Mouse (Mus musculus): ENCODE results near the gene Gnmt. TPM values are rescaled to one million over a fixed set of nuclear protein-coding genes. Genes with fewer than 3 reads are reported as not detected.

Gnmt gene
- polyA plus RNA-seq, 1 experiment from 2014 or later, result 0.33 TPM

- ATAC-seq (ENCODE audit: insufficient number of reproducible peaks, insufficient read depth, low FRiP score, low read depth), result no peak
- H3K4me1 ChIP-seq (ENCODE audit: control insufficient read depth, insufficient read depth, low read length), result no peaks in the 10 kb centered on the region
- 0 out of 2 replicates have a peak, but pooled peaks cover 6% of the 10 kb centered on the region for H3K36me3 ChIP-seq (ENCODE audit: control insufficient read depth, insufficient read depth, low read length)
- H3K4me2 ChIP-seq (replicated peaks; ENCODE audit: low read depth, low read length), result peak overlapping the region; percentile 56
- H3K4me3 ChIP-seq (ENCODE audit: low read depth, low read length), result peak overlapping the region; percentile 65; the same call in 1 of the 2 replicates
- 92% methylated on average over 4 of the region's 4 CpGs for WGBS
- H3K9me3 ChIP-seq (ENCODE audit: control insufficient read depth, low read depth, low read length), result no peaks in the 10 kb centered on the region
- no peaks in the 10 kb centered on the region for H3K27me3 ChIP-seq (ENCODE audit: control insufficient read depth, insufficient read depth, low read length)
- no peak overlapping the region; the same call in 1 of the 2 replicates for H3K27ac ChIP-seq (ENCODE audit: low read length)
- no peak overlapping the region for H3K9ac ChIP-seq (replicated peaks; ENCODE audit: low read depth, low read length)
These were observed 21.6 kb upstream of the Gnmt start for GRCm38 (mm10) chr17:46750580-46750979.

GRCm38 (mm10) chr17:46749282-46749681, 20.3 kb upstream of the Gnmt start:
- 92% methylated on average over 5 of the region's 5 CpGs for WGBS

GRCm38 (mm10) chr17:46747806-46748205, 18.8 kb upstream of the Gnmt start:
- no peaks in the 10 kb centered on the region for H3K4me1 ChIP-seq (ENCODE audit: control insufficient read depth, insufficient read depth, low read length)
- no peak overlapping the region for H3K4me3 ChIP-seq (ENCODE audit: low read depth, low read length)
- no peaks in the 10 kb centered on the region for H3K27me3 ChIP-seq (ENCODE audit: control insufficient read depth, insufficient read depth, low read length)
- peaks cover 12% of the 10 kb centered on the region; the same call in 1 of the 2 replicates for H3K36me3 ChIP-seq (ENCODE audit: control insufficient read depth, insufficient read depth, low read length)
- no peak overlapping the region for H3K9ac ChIP-seq (replicated peaks; ENCODE audit: low read depth, low read length)
- H3K27ac ChIP-seq (ENCODE audit: low read length), result no peak overlapping the region
- 85% methylated on average over 2 of the region's 2 CpGs for WGBS
- H3K9me3 ChIP-seq (ENCODE audit: control insufficient read depth, low read depth, low read length), result no peaks in the 10 kb centered on the region
- H3K4me2 ChIP-seq (replicated peaks; ENCODE audit: low read depth, low read length), result no peak overlapping the region
- ATAC-seq (ENCODE audit: insufficient number of reproducible peaks, insufficient read depth, low FRiP score, low read depth), result no peak

More at GRCm38 (mm10) chr17:46749282-46749681, 20.3 kb upstream of the Gnmt start:
- H3K4me2 ChIP-seq (replicated peaks; ENCODE audit: low read depth, low read length), result no peak overlapping the region
- H3K9me3 ChIP-seq (ENCODE audit: control insufficient read depth, low read depth, low read length), result no peaks in the 10 kb centered on the region
- no peak overlapping the region for H3K27ac ChIP-seq (ENCODE audit: low read length)
- H3K9ac ChIP-seq (replicated peaks; ENCODE audit: low read depth, low read length), result no peak overlapping the region
- H3K4me1 ChIP-seq (ENCODE audit: control insufficient read depth, insufficient read depth, low read length), result no peaks in the 10 kb centered on the region
- H3K27me3 ChIP-seq (ENCODE audit: control insufficient read depth, insufficient read depth, low read length), result no peaks in the 10 kb centered on the region
- 0 out of 2 replicates have a peak, but pooled peaks cover 6% of the 10 kb centered on the region for H3K36me3 ChIP-seq (ENCODE audit: control insufficient read depth, insufficient read depth, low read length)
- no peak for ATAC-seq (ENCODE audit: insufficient number of reproducible peaks, insufficient read depth, low FRiP score, low read depth)
- no peak overlapping the region for H3K4me3 ChIP-seq (ENCODE audit: low read depth, low read length)

GRCm38 (mm10) chr17:46747234-46747633, 18.3 kb upstream of the Gnmt start:
- no peak overlapping the region for H3K9ac ChIP-seq (replicated peaks; ENCODE audit: low read depth, low read length)
- WGBS, result 81% methylated on average over 8 of the region's 8 CpGs
- H3K27me3 ChIP-seq (ENCODE audit: control insufficient read depth, insufficient read depth, low read length), result no peaks in the 10 kb centered on the region
- no peak overlapping the region for H3K4me3 ChIP-seq (ENCODE audit: low read depth, low read length)
- H3K27ac ChIP-seq (ENCODE audit: low read length), result no peak overlapping the region
- no peaks in the 10 kb centered on the region for H3K4me1 ChIP-seq (ENCODE audit: control insufficient read depth, insufficient read depth, low read length)
- no peak overlapping the region for H3K4me2 ChIP-seq (replicated peaks; ENCODE audit: low read depth, low read length)
- no peak for ATAC-seq (ENCODE audit: insufficient number of reproducible peaks, insufficient read depth, low FRiP score, low read depth)
- no peaks in the 10 kb centered on the region for H3K9me3 ChIP-seq (ENCODE audit: control insufficient read depth, low read depth, low read length)
- peaks cover 18% of the 10 kb centered on the region; the same call in 1 of the 2 replicates for H3K36me3 ChIP-seq (ENCODE audit: control insufficient read depth, insufficient read depth, low read length)

GRCm38 (mm10) chr17:46745506-46745905, 16.5 kb upstream of the Gnmt start:
- no peaks in the 10 kb centered on the region for H3K9me3 ChIP-seq (ENCODE audit: control insufficient read depth, low read depth, low read length)
- H3K27me3 ChIP-seq (ENCODE audit: control insufficient read depth, insufficient read depth, low read length), result no peaks in the 10 kb centered on the region
- no peak overlapping the region for H3K4me3 ChIP-seq (ENCODE audit: low read depth, low read length)
- no peaks in the 10 kb centered on the region for H3K4me1 ChIP-seq (ENCODE audit: control insufficient read depth, insufficient read depth, low read length)
- no peak overlapping the region for H3K27ac ChIP-seq (ENCODE audit: low read length)
- H3K9ac ChIP-seq (replicated peaks; ENCODE audit: low read depth, low read length), result no peak overlapping the region
- no peak for ATAC-seq (ENCODE audit: insufficient number of reproducible peaks, insufficient read depth, low FRiP score, low read depth)
- WGBS, result 87% methylated on average over 2 of the region's 2 CpGs
- H3K4me2 ChIP-seq (replicated peaks; ENCODE audit: low read depth, low read length), result no peak overlapping the region
- peaks cover 19% of the 10 kb centered on the region for H3K36me3 ChIP-seq (ENCODE audit: control insufficient read depth, insufficient read depth, low read length)

GRCm38 (mm10) chr17:46742986-46743385, 14.0 kb upstream of the Gnmt start:
- no peak overlapping the region for H3K9ac ChIP-seq (replicated peaks; ENCODE audit: low read depth, low read length)
- no peak for ATAC-seq (ENCODE audit: insufficient number of reproducible peaks, insufficient read depth, low FRiP score, low read depth)
- H3K4me2 ChIP-seq (replicated peaks; ENCODE audit: low read depth, low read length), result no peak overlapping the region
- H3K4me1 ChIP-seq (ENCODE audit: control insufficient read depth, insufficient read depth, low read length), result no peaks in the 10 kb centered on the region
- H3K36me3 ChIP-seq (ENCODE audit: control insufficient read depth, insufficient read depth, low read length), result peaks cover 19% of the 10 kb centered on the region
- 85% methylated on average over 9 of the region's 9 CpGs for WGBS
- no peaks in the 10 kb centered on the region for H3K9me3 ChIP-seq (ENCODE audit: control insufficient read depth, low read depth, low read length)
- H3K27me3 ChIP-seq (ENCODE audit: control insufficient read depth, insufficient read depth, low read length), result no peaks in the 10 kb centered on the region
- no peak overlapping the region for H3K4me3 ChIP-seq (ENCODE audit: low read depth, low read length)
- H3K27ac ChIP-seq (ENCODE audit: low read length), result no peak overlapping the region

GRCm38 (mm10) chr17:46741305-46741704, 12.3 kb upstream of the Gnmt start:
- Histone ChIP-seq H3K9me3 (ENCODE audit: control insufficient read depth, low read depth, low read length) (no peaks in the 10 kb centered on the region), H3K27me3 (ENCODE audit: control insufficient read depth, insufficient read depth, low read length) (no peaks in the 10 kb centered on the region), H3K27ac (ENCODE audit: low read length) (no peak overlapping the region), H3K36me3 (ENCODE audit: control insufficient read depth, insufficient read depth, low read length) (peaks cover 14% of the 10 kb centered on the region), H3K4me3 (ENCODE audit: low read depth, low read length) (no peak overlapping the region), H3K4me2 (replicated peaks; ENCODE audit: low read depth, low read length) (no peak overlapping the region), H3K4me1 (ENCODE audit: control insufficient read depth, insufficient read depth, low read length) (no peaks in the 10 kb centered on the region), H3K9ac (replicated peaks; ENCODE audit: low read depth, low read length) (no peak overlapping the region)
- WGBS, result 90% methylated on average over 6 of the region's 6 CpGs
- no peak for ATAC-seq (ENCODE audit: insufficient number of reproducible peaks, insufficient read depth, low FRiP score, low read depth)

- Histone ChIP-seq H3K27me3 (ENCODE audit: control insufficient read depth, insufficient read depth, low read length) (no peaks in the 10 kb centered on the region), H3K4me1 (ENCODE audit: control insufficient read depth, insufficient read depth, low read length) (no peaks in the 10 kb centered on the region), H3K9ac (replicated peaks; ENCODE audit: low read depth, low read length) (no peak overlapping the region), H3K27ac (ENCODE audit: low read length) (no peak overlapping the region), H3K36me3 (ENCODE audit: control insufficient read depth, insufficient read depth, low read length) (peaks cover 7% of the 10 kb centered on the region), H3K4me3 (ENCODE audit: low read depth, low read length) (no peak overlapping the region), H3K9me3 (ENCODE audit: control insufficient read depth, low read depth, low read length) (no peaks in the 10 kb centered on the region), H3K4me2 (replicated peaks; ENCODE audit: low read depth, low read length) (no peak overlapping the region)
- no peak for ATAC-seq (ENCODE audit: insufficient number of reproducible peaks, insufficient read depth, low FRiP score, low read depth)
- 53% methylated on average over 10 of the region's 10 CpGs for WGBS
These were observed 7.2 kb upstream of the Gnmt start for GRCm38 (mm10) chr17:46736160-46736559.

- H3K9ac ChIP-seq (replicated peaks; ENCODE audit: low read depth, low read length), result no peak overlapping the region
- ATAC-seq (ENCODE audit: insufficient number of reproducible peaks, insufficient read depth, low FRiP score, low read depth), result no peak
- H3K36me3 ChIP-seq (ENCODE audit: control insufficient read depth, insufficient read depth, low read length), result peaks cover 7% of the 10 kb centered on the region; the same call in 1 of the 2 replicates
- H3K9me3 ChIP-seq (ENCODE audit: control insufficient read depth, low read depth, low read length), result no peaks in the 10 kb centered on the region
- no peak overlapping the region for H3K27ac ChIP-seq (ENCODE audit: low read length)
- 81% methylated on average over 7 of the region's 7 CpGs for WGBS
- no peak overlapping the region for H3K4me3 ChIP-seq (ENCODE audit: low read depth, low read length)
- H3K27me3 ChIP-seq (ENCODE audit: control insufficient read depth, insufficient read depth, low read length), result no peaks in the 10 kb centered on the region
- H3K4me2 ChIP-seq (replicated peaks; ENCODE audit: low read depth, low read length), result no peak overlapping the region
- H3K4me1 ChIP-seq (ENCODE audit: control insufficient read depth, insufficient read depth, low read length), result no peaks in the 10 kb centered on the region
These were observed 6.3 kb upstream of the Gnmt start for GRCm38 (mm10) chr17:46735287-46735686.
